Mouse (Mus musculus) small intestine, adult 2 months (tissue): ENCODE results near the gene Igf2bp1.

ENCODE experiments used
- CTCF ChIP-seq: fragments of 200-500 bp; IDR thresholded peaks from 2 replicates; pipeline ENCODE4 v1.5.1; 2012; ENCODE audit warnings: low read depth, mild to moderate bottlenecking, control low read depth, inconsistent platforms, low read length, moderate library complexity, mixed read lengths; ENCODE audit not compliant: insufficient replicate concordance, insufficient read length; ENCODE audit errors: extremely low read depth
- POLR2A ChIP-seq: fragments of 200-500 bp; IDR thresholded peaks from 2 replicates; pipeline ENCODE4 v1.6.1; 2012; ENCODE audit warnings: low read depth, mild to moderate bottlenecking, control low read depth, inconsistent platforms, low read length, moderate library complexity

DNA sequence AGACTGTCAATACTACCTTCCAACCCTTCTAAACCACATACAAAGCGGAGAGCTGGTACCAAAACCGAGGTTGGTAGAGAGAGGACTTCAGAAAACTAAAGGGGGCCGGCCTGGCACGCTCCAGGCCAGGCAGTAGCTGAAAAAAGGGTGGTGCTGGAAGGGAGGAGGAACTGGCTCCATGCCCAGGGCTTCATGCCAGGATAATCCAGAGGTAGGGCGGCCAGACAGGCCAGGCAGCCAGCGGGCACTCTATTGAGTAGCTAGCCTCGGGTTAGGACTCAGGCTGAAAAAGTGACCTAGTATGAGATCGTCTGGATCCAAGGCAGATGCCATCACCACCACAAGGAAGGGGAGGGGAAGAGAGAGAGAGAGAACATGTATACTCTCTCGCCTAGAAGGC is 17.2 kb downstream of the Igf2bp1 start:
- TF ChIP-seq POLR2A (no peak), CTCF (no peak)
